Mouse (Mus musculus) heart, postnatal 0 days (tissue): ENCODE data around the gene Nipal1. TPM values are rescaled to one million over a fixed set of nuclear protein-coding genes. Genes with fewer than 3 reads are reported as not detected.

Experiments
- ATAC-seq: fragments of 200-750 bp; cut with Nextera tagmentation; 2 replicates; pipeline ENCODE4 v1.8.0; 2017; ENCODE audit warnings: low read depth, moderate number of reproducible peaks, moderate library complexity; ENCODE audit not compliant: insufficient read depth
- DNase-seq: peaks from one replicate; pipeline ENCODE4 v3.0.0-alpha.2; 2016; ENCODE audit warnings: low spot score
- H3K27ac ChIP-seq: fragments of 300-500 bp; sonication (generic); 2 replicates; pipeline ENCODE4 v1.5.1; 2014; ENCODE audit warnings: low read depth, mild to moderate bottlenecking
- H3K27me3 ChIP-seq: fragments of 300-500 bp; sonication (generic); 2 replicates; pipeline ENCODE4 v1.6.1; 2014; ENCODE audit warnings: low read length, mixed read lengths; ENCODE audit not compliant: control insufficient read depth, insufficient read depth
- H3K36me3 ChIP-seq: fragments of 300-500 bp; sonication (generic); replicated peaks from 2 replicates; pipeline ENCODE4 v1.6.1; 2014; ENCODE audit warnings: low read length, mixed read lengths; ENCODE audit not compliant: control insufficient read depth, insufficient read depth
- H3K4me1 ChIP-seq: fragments of 300-500 bp; sonication (generic); 2 replicates; pipeline ENCODE4 v1.6.1; 2014; ENCODE audit warnings: antibody characterized with exemption; ENCODE audit not compliant: control insufficient read depth, insufficient read depth
- H3K4me2 ChIP-seq: fragments of 300-500 bp; sonication (generic); 2 replicates; pipeline ENCODE4 v1.6.1; 2014; ENCODE audit warnings: low read depth, mild to moderate bottlenecking, low read length, moderate library complexity
- H3K4me3 ChIP-seq: fragments of 300-500 bp; sonication (generic); 2 replicates; pipeline ENCODE4 v1.5.1; 2014; ENCODE audit warnings: low read depth, low read length
- H3K9ac ChIP-seq: fragments of 300-500 bp; sonication (generic); replicated peaks from 2 replicates; pipeline ENCODE4 v1.6.1; 2014; ENCODE audit warnings: low read depth, low read length, mixed read lengths
- H3K9me3 ChIP-seq: fragments of 300-500 bp; sonication (generic); replicated peaks from 2 replicates; pipeline ENCODE4 v1.6.1; 2016; ENCODE audit warnings: low read length; ENCODE audit not compliant: control insufficient read depth
- CTCF ChIP-seq: IDR thresholded peaks from 2 replicates; pipeline ENCODE4 v1.5.1; 2016; ENCODE audit warnings: antibody characterized with exemption, control low read depth, low read depth
- EP300 ChIP-seq: IDR thresholded peaks from 2 replicates; pipeline ENCODE4 v1.6.1; 2016; ENCODE audit warnings: antibody characterized with exemption, low read depth
- WGBS: fragments of 180-500 bp; shearing (Covaris S2); extraction: QIAGEN DNeasy Blood & Tissue Kit; methylation state at CpG from one replicate; pipeline ENCODE4 v1.1.7; 2014; 5-methylcytosine and 5-hydroxymethylcytosine counted together
- polyA plus RNA-seq: library from polyadenylated mRNA; unstranded; fragments of >200 nt; fragmentation: Nextera tagmentation; extraction: Ambion mirVana; gene quantifications from 2 replicates; pipeline ENCODE4 v1.2.1, GENCODE M21; 2015
- total RNA-seq: library from RNA; depleted of rRNA; stranded (reverse); fragments of >200 nt; gene quantifications from 2 replicates; pipeline ENCODE4 v1.2.3, GENCODE M21; 2014; ENCODE audit warnings: low replicate concordance; rRNA removed

The Nipal1 gene
- total and polyA plus RNA-seq, 2 experiments from 2014 or later: 0.46 TPM; not detected in 1

GRCm38 (mm10) chr5:72710572-72711278, 63.1 kb downstream of the Nipal1 start:
- no peak overlapping the region for H3K27ac ChIP-seq
- peak; percentile 36; the same call in 1 of the 2 replicates for ATAC-seq
- 22% methylated on average over 4 of the region's 4 CpGs for WGBS

GRCm38 (mm10) chr5:72720587-72720986, 73.0 kb downstream of the Nipal1 start:
- ATAC-seq (no peak), DNase-seq (no peak)
- Histone ChIP-seq H3K4me3 (no peak overlapping the region), H3K9me3 (no peaks in the 10 kb centered on the region), H3K36me3 (no peaks in the 10 kb centered on the region), H3K9ac (no peak overlapping the region), H3K27me3 (no peaks in the 10 kb centered on the region), H3K4me1 (no peaks in the 10 kb centered on the region), H3K27ac (no peak overlapping the region), H3K4me2 (no peak overlapping the region)
- WGBS: 52% methylated on average over 7 of the region's 7 CpGs
- TF ChIP-seq CTCF (peak; percentile 12; the same call in 1 of the 2 replicates), EP300 (no peak)

More at GRCm38 (mm10) chr5:72710572-72711278, 63.1 kb downstream of the Nipal1 start:
- Histone ChIP-seq H3K27me3 (no peaks in the 10 kb centered on the region), H3K4me2 (no peak overlapping the region), H3K4me3 (no peak overlapping the region), H3K36me3 (no peaks in the 10 kb centered on the region), H3K4me1 (no peaks in the 10 kb centered on the region), H3K9me3 (no peaks in the 10 kb centered on the region), H3K9ac (no peak overlapping the region)
- TF ChIP-seq CTCF (peak; percentile 94), EP300 (no peak)
- DNase-seq: peak; percentile 71

Other genes with a start within 250 kb of the Nipal1 start
- 64.5 and 102 TPM in 2 replicates for gene Corin, start 143.3 kb upstream of the Nipal1 start, total RNA-seq
- 36.1 and 36.8 TPM in 2 replicates for gene Corin, start 143.3 kb upstream of the Nipal1 start, polyA plus RNA-seq
- gene Nfxl1, start 88.1 kb upstream of the Nipal1 start, total RNA-seq: 6.3 and 8.4 TPM in 2 replicates
- 4.3 and 4.9 TPM in 2 replicates for gene Nfxl1, start 88.1 kb upstream of the Nipal1 start, polyA plus RNA-seq
- not detected in 2 replicates for gene Zar1, start 66.5 kb upstream of the Nipal1 start, total RNA-seq
- not detected in 2 replicates for gene Zar1, start 66.5 kb upstream of the Nipal1 start, polyA plus RNA-seq
- not detected in 2 replicates for gene Gm5868, start 60.2 kb upstream of the Nipal1 start, total RNA-seq
- gene Gm5868, start 60.2 kb upstream of the Nipal1 start, polyA plus RNA-seq: not detected in 2 replicates
- not detected in 2 replicates for gene Cnga1, start 3.5 kb upstream of the Nipal1 start, total RNA-seq
- not detected in 2 replicates for gene Cnga1, start 3.5 kb upstream of the Nipal1 start, polyA plus RNA-seq
- 0.19 TPM in 1 of 2 replicates, not detected in the other for gene Txk, start 105.0 kb downstream of the Nipal1 start, total RNA-seq
- gene Txk, start 105.0 kb downstream of the Nipal1 start, polyA plus RNA-seq: 0.10 TPM in 1 of 2 replicates, not detected in the other
- gene Tec, start 220.7 kb downstream of the Nipal1 start, total RNA-seq: 4.2 and 11.1 TPM in 2 replicates
- 16.2 TPM in 2 replicates for gene Tec, start 220.7 kb downstream of the Nipal1 start, polyA plus RNA-seq